Mouse (Mus musculus) liver, embryonic 14.5 days (tissue): ENCODE measurements around the gene Ube3c.

ENCODE experiments used
- CTCF ChIP-seq: IDR thresholded peaks from 2 replicates; pipeline ENCODE4 v1.5.1; 2016; ENCODE audit warnings: antibody characterized with exemption, low read depth, control low read depth
- EP300 ChIP-seq: IDR thresholded peaks from 2 replicates; pipeline ENCODE4 v1.6.1; 2016; ENCODE audit warnings: antibody characterized with exemption, low read depth

DNA sequence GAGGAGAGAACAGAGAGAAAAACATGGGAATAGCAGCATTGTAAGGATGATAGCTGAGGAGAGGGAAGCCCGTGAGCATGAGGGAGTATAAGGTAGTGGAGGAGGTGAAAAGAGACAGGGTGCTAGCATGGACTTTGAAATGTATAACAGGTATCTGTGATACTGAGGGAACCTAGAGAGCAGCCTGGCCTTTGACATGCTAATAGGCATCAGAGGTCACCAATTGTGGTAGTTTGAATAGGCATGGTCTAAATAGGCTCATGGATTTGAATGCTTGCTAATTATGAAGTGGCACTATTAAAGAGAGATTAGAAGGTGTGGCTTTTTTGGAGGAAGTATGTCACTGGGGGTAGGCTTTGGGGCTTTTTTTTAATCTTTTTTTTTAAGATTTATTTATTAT is 143.9 kb downstream of the Ube3c start:
- TF ChIP-seq EP300 = no peak
- no peak for TF ChIP-seq CTCF
